Mouse (Mus musculus) E14TG2a.4 (cell line): Measurements from ENCODE around the gene 4930404H24Rik.

Experiments
- H3K27me3 ChIP-seq: 2 replicates; pipeline ENCODE4 v1.6.1; 2014; ENCODE audit warnings: low read length, control low read depth; ENCODE audit not compliant: insufficient read depth
- H3K36me3 ChIP-seq: 2 replicates; pipeline ENCODE4 v1.6.1; 2014; ENCODE audit warnings: low read length, control low read depth; ENCODE audit not compliant: insufficient read depth
- H3K4me1 ChIP-seq: replicated peaks from 2 replicates; pipeline ENCODE4 v1.6.1; 2014; ENCODE audit warnings: low read depth, low read length, control low read depth
- H3K4me3 ChIP-seq: replicated peaks from 2 replicates; pipeline ENCODE4 v1.5.1; 2014; ENCODE audit warnings: mild to moderate bottlenecking, low read length
- H3K9me3 ChIP-seq: 2 replicates; pipeline ENCODE4 v1.6.1; 2014; ENCODE audit warnings: low read length, control low read depth
- CTCF ChIP-seq: conservative IDR thresholded peaks from 2 replicates; pipeline ENCODE4 v1.5.1; 2014; ENCODE audit warnings: low read length
- NANOG ChIP-seq: IDR thresholded peaks from 2 replicates; pipeline ENCODE4 v1.6.1; 2014; ENCODE audit warnings: borderline replicate concordance, low read length, mixed read lengths
- POU5F1 ChIP-seq: IDR thresholded peaks from 2 replicates; pipeline ENCODE4 v1.6.1; 2014; ENCODE audit warnings: low read length, borderline replicate concordance

4930404H24Rik gene

GRCm38 (mm10) chr2:153542936-153543668 lies 50.5 kb downstream of the 4930404H24Rik start:
- Histone ChIP-seq H3K4me1 (peaks cover 45% of the 10 kb centered on the region), H3K9me3 (no peaks in the 10 kb centered on the region), H3K4me3 (no peak overlapping the region), H3K27me3 (peaks cover 39% of the 10 kb centered on the region), H3K36me3 (no peaks in the 10 kb centered on the region)
- TF ChIP-seq POU5F1 (no peak), CTCF (no peak), NANOG (no peak)
